Mouse (Mus musculus) hindbrain, embryonic 15.5 days (tissue): Measurements from ENCODE around the gene Gosr2. TPM values are rescaled to one million over a fixed set of nuclear protein-coding genes. Genes with fewer than 3 reads are reported as not detected.
"Not testable (repeated sequence)": the region's sequence is repeated elsewhere in the genome, so short reads cannot be mapped to it uniquely, and the experiment has no call there.

ENCODE experiments used
- ATAC-seq: fragments of 200-750 bp; cut with Nextera tagmentation; 2 replicates; pipeline ENCODE4 v1.8.0; 2017; ENCODE audit warnings: low read depth, moderate number of reproducible peaks, moderate TSS enrichment; ENCODE audit not compliant: low FRiP score
- H3K27ac ChIP-seq: fragments of 300-500 bp; sonication (generic); replicated peaks from 2 replicates; pipeline ENCODE4 v1.5.1; 2015; ENCODE audit warnings: mild to moderate bottlenecking, inconsistent platforms
- H3K27me3 ChIP-seq: fragments of 300-500 bp; sonication (generic); 2 replicates; pipeline ENCODE4 v1.6.1; 2015; ENCODE audit warnings: control low read depth, inconsistent platforms
- H3K36me3 ChIP-seq: fragments of 300-500 bp; sonication (generic); 2 replicates; pipeline ENCODE4 v1.6.1; 2015; ENCODE audit warnings: control low read depth, inconsistent platforms
- H3K4me1 ChIP-seq: fragments of 300-500 bp; sonication (generic); replicated peaks from 2 replicates; pipeline ENCODE4 v1.6.1; 2015; ENCODE audit warnings: control low read depth, inconsistent platforms
- H3K4me2 ChIP-seq: fragments of 300-500 bp; sonication (generic); 2 replicates; pipeline ENCODE4 v1.6.1; 2015; ENCODE audit warnings: moderate library complexity, mild to moderate bottlenecking, inconsistent platforms
- H3K4me3 ChIP-seq: fragments of 300-500 bp; sonication (generic); 2 replicates; pipeline ENCODE4 v1.5.1; 2015; ENCODE audit warnings: mild to moderate bottlenecking, inconsistent platforms
- H3K9ac ChIP-seq: fragments of 300-500 bp; sonication (generic); 2 replicates; pipeline ENCODE4 v1.6.1; 2015; ENCODE audit warnings: inconsistent platforms
- H3K9me3 ChIP-seq: fragments of 300-500 bp; sonication (generic); 2 replicates; pipeline ENCODE4 v1.6.1; 2016; ENCODE audit warnings: control low read depth, inconsistent platforms
- WGBS: fragments of 180-500 bp; shearing (Covaris S2); methylation state at CpG from one replicate; pipeline ENCODE4 v1.1.7; 2015; 5-methylcytosine and 5-hydroxymethylcytosine counted together
- polyA plus RNA-seq: library from polyadenylated mRNA; unstranded; fragments of >200 nt; fragmentation: Nextera tagmentation; extraction: Ambion mirVana; gene quantifications from 2 replicates; pipeline ENCODE4 v1.2.1, GENCODE M21; 2015

The Gosr2 gene
- polyA plus RNA-seq, 1 experiment from 2014 or later, result 87.8 TPM

DNA sequence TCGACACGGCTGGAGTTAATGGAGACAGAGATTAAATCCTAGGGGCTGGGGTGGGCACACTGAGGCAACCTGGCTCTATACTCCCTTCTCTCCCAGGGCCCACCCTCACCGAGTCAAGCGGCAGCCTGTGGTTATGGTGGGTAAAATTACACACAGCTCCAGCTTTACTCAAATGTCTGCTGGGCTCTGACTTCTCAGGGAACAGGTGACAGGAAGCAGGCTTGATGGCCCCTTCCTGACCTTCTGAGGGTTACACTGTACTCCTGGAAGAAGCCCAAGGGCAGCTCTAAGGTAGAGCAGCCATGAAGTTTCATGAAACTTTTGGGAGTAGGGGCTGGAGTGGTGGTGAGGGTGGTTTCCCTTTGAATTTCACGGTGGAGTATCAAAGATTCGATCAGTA, 11.0 kb downstream of the Gosr2 start:
- H3K27ac ChIP-seq, result no peak overlapping the region
- no peak overlapping the region for H3K4me3 ChIP-seq
- H3K9ac ChIP-seq, result no peak overlapping the region
- no peak overlapping the region for H3K4me2 ChIP-seq
- peaks cover 10% of the 10 kb centered on the region; the same call in 1 of the 2 replicates for H3K4me1 ChIP-seq
- H3K27me3 ChIP-seq, result no peaks in the 10 kb centered on the region
- H3K9me3 ChIP-seq, result no peaks in the 10 kb centered on the region
- ATAC-seq, result no peak
- 93% methylated on average over 6 of the region's 6 CpGs for WGBS
- peaks cover 65% of the 10 kb centered on the region for H3K36me3 ChIP-seq

DNA sequence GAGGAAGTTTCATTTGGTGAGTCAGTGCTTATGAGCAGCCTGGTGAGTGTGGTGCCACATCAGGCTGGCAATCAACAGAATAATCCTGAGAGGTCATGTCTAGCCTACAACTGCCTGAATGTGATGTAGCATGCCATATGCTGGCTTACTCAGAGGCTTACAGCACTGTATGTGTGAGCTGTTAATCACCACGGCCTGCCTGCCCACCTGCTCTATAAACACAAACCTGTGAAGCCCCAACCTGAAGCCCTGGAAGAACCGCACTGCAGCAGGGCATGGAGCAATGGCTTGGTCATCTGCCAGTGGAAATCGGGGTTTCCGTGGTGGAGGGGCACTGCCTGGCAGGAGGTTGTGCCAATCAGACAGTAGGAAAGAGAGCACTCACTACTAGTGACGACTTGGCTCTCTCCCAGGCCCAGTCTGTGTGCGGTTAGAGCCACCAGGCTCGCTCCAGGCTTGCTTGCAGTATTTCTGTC, 12.4 kb downstream of the Gosr2 start:
- Histone ChIP-seq H3K9ac (no peak overlapping the region), H3K9me3 (no peaks in the 10 kb centered on the region), H3K27me3 (no peaks in the 10 kb centered on the region), H3K27ac (0 out of 2 replicates have a peak overlapping the region, but pooled peaks have one; percentile 48), H3K4me2 (no peak overlapping the region), H3K4me1 (peaks cover 10% of the 10 kb centered on the region; the same call in 1 of the 2 replicates), H3K4me3 (no peak overlapping the region), H3K36me3 (peaks cover 77% of the 10 kb centered on the region)
- ATAC-seq, result no peak
- WGBS, result 79% methylated on average over 7 of the region's 7 CpGs

- Histone ChIP-seq H3K27ac (no peak overlapping the region), H3K4me1 (peaks cover 5% of the 10 kb centered on the region; the same call in 1 of the 2 replicates), H3K27me3 (no peaks in the 10 kb centered on the region), H3K9me3 (no peaks in the 10 kb centered on the region), H3K36me3 (peaks cover 89% of the 10 kb centered on the region), H3K4me2 (no peak overlapping the region), H3K9ac (no peak overlapping the region), H3K4me3 (no peak overlapping the region)
- 92% methylated on average over 11 of the region's 11 CpGs for WGBS
- no peak for ATAC-seq
Measured at GRCm38 (mm10) chr11:103683667-103684334, 13.9 kb downstream of the Gosr2 start.

DNA sequence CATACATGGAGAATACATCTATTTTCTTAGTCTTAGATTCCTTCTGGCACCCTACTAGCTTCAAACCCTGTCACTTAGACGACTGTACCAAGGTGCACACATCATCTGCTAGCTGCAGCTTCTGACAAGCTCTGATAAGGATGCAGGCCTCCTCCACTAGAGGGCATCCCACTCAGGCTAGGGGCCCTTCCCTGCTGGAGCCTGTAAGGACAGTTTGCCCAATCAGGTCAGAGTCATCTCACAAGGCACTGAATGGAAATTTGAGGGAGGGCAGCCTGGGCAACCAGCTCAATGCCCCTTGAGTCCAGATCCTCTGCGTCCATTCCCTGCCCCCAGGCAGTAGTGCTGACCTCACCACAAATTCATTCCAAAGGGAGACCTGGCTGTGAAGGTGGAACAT, 20.7 kb downstream of the Gosr2 start:
- WGBS, result 41% methylated on average over 2 of the region's 2 CpGs
- not testable (repeated sequence) for H3K27me3 ChIP-seq, H3K9ac ChIP-seq, ATAC-seq, H3K4me1 ChIP-seq, H3K4me3 ChIP-seq, H3K4me2 ChIP-seq, H3K27ac ChIP-seq, H3K9me3 ChIP-seq
- peaks cover 40% of the 10 kb centered on the region for H3K36me3 ChIP-seq

- Histone ChIP-seq H3K4me2 (no peak overlapping the region), H3K36me3 (peaks cover 27% of the 10 kb centered on the region), H3K4me1 (no peaks in the 10 kb centered on the region), H3K27me3 (no peaks in the 10 kb centered on the region), H3K9ac (no peak overlapping the region), H3K9me3 (no peaks in the 10 kb centered on the region), H3K27ac (no peak overlapping the region), H3K4me3 (no peak overlapping the region)
- 41% methylated on average over 3 of the region's 3 CpGs for WGBS
- peak; percentile 45; the same call in 1 of the 2 replicates for ATAC-seq
Measured at GRCm38 (mm10) chr11:103675556-103675955, 22.1 kb downstream of the Gosr2 start.

DNA sequence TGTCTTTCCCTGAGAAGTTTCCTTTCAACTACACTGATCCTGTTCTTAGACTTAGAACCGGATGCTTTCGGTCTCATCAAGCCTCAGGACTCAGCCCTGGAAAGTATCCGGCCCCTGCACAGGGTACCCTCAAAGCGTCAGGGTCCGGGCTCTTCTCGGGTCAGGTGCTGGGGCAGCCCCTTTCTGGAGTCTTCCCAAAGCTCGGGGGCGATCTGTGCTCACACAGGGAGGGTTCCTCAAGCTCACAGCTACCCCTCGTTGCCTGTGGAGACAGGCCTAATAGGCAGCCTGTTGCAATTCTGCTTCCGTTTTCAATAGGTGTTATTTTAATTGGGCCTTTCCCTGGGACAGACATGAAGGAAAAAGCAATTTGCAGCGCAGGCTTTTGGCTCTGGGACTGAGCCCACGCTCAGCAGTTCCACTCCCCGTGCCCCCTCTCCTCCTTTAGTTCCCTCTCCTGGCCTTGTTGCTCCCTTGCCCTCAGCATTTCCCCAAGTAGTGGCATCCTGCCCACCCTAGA, 30.7 kb downstream of the Gosr2 start:
- H3K4me3 ChIP-seq, result no peak overlapping the region
- ATAC-seq, result no peak
- no peak overlapping the region for H3K4me2 ChIP-seq
- H3K36me3 ChIP-seq, result no peaks in the 10 kb centered on the region
- H3K9me3 ChIP-seq, result no peaks in the 10 kb centered on the region
- WGBS, result 49% methylated on average over 13 of the region's 13 CpGs
- no peaks in the 10 kb centered on the region for H3K27me3 ChIP-seq
- H3K9ac ChIP-seq, result no peak overlapping the region
- peaks cover 26% of the 10 kb centered on the region for H3K4me1 ChIP-seq
- H3K27ac ChIP-seq, result 0 out of 2 replicates have a peak overlapping the region, but pooled peaks have one; percentile 2

DNA sequence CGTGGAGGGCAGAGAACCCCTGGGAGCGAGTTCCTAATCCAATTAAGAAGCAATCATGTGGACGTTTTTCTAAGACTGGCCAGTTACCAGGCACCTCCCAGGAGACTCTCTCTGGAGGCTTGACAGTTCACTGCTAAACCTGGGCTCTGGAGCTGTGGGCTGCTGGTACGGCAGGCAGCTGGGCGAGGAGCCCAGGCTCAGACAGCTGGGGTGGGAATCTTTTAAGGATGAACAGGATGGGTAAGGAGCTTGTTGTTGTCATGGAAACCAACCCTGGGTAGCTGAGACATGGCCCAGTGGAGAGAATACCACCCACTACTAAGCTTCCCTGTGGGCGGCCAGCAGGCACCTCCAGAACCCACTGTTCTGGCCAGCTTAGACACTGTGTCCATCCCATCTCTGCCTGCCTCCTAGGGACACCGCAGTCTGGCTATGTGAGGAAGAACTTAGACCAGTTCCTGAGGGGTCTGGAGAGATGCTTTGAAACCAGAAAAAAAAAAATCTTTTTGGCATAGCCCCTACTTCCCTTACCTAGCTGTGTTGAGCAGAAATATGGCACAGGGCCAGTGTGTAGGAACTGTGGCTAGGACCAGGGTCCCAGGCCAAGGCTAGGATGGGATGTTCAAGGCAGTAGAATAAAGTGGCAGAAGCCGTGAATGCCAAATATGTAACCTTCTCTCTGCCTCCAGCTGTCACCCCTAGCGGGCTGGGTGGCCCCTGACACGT, 31.4 kb downstream of the Gosr2 start:
- Histone ChIP-seq H3K9me3 (no peaks in the 10 kb centered on the region), H3K36me3 (no peaks in the 10 kb centered on the region), H3K4me2 (peak overlapping the region; percentile 14), H3K27ac (0 out of 2 replicates have a peak overlapping the region, but pooled peaks have one; percentile 29), H3K4me1 (peaks cover 28% of the 10 kb centered on the region), H3K9ac (no peak overlapping the region), H3K27me3 (no peaks in the 10 kb centered on the region), H3K4me3 (no peak overlapping the region)
- ATAC-seq, result peak; percentile 92
- 28% methylated on average over 10 of the region's 10 CpGs for WGBS

GRCm38 (mm10) chr11:103665695-103666094, 32.0 kb downstream of the Gosr2 start:
- Histone ChIP-seq H3K36me3 (no peaks in the 10 kb centered on the region), H3K9ac (no peak overlapping the region), H3K4me2 (peak overlapping the region; percentile 14), H3K9me3 (no peaks in the 10 kb centered on the region), H3K4me3 (no peak overlapping the region), H3K27me3 (no peaks in the 10 kb centered on the region), H3K4me1 (peaks cover 28% of the 10 kb centered on the region), H3K27ac (0 out of 2 replicates have a peak overlapping the region, but pooled peaks have one; percentile 29)
- ATAC-seq, result peak; percentile 25; the same call in 1 of the 2 replicates
- 73% methylated on average over 1 of the region's 1 CpGs for WGBS

- 87% methylated on average over 8 of the region's 8 CpGs for WGBS
- Histone ChIP-seq H3K4me3 (no peak overlapping the region), H3K27ac (no peak overlapping the region)
Measured at GRCm38 (mm10) chr11:103663119-103663518, 34.6 kb downstream of the Gosr2 start.

DNA sequence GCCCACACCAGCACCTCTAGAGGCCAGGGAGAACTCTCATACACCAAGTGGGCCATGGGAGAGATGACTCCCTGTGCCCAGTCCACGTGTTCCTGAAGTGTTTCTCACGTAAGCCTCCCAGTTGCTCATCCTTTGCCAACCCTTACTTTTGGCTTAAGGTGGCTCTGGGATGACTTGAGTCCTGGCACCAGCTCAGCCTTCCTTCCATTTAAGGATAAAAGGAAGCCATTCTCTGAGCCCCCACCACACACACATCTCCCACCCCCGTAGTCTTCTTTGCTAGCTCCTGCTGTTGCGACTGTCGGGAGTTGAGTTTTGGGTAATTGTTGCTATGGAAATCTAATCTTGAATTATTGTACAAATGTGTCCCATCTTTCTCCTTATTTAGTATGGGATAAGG, 35.2 kb downstream of the Gosr2 start:
- no peak overlapping the region for H3K9ac ChIP-seq
- no peaks in the 10 kb centered on the region for H3K27me3 ChIP-seq
- H3K36me3 ChIP-seq, result no peaks in the 10 kb centered on the region
- no peak overlapping the region for H3K4me3 ChIP-seq
- no peak overlapping the region for H3K4me2 ChIP-seq
- H3K27ac ChIP-seq, result no peak overlapping the region
- H3K9me3 ChIP-seq, result no peaks in the 10 kb centered on the region
- no peak for ATAC-seq
- WGBS, result 76% methylated on average over 5 of the region's 5 CpGs
- peaks cover 28% of the 10 kb centered on the region for H3K4me1 ChIP-seq

More at GRCm38 (mm10) chr11:103663119-103663518, 34.6 kb downstream of the Gosr2 start:
- no peaks in the 10 kb centered on the region for H3K9me3 ChIP-seq
- H3K4me2 ChIP-seq, result no peak overlapping the region
- ATAC-seq, result no peak
- H3K9ac ChIP-seq, result no peak overlapping the region
- H3K4me1 ChIP-seq, result peaks cover 28% of the 10 kb centered on the region
- no peaks in the 10 kb centered on the region for H3K27me3 ChIP-seq
- no peaks in the 10 kb centered on the region for H3K36me3 ChIP-seq

- no peak for ATAC-seq
- no peaks in the 10 kb centered on the region for H3K27me3 ChIP-seq
- no peak overlapping the region for H3K27ac ChIP-seq
- no peaks in the 10 kb centered on the region for H3K9me3 ChIP-seq
- H3K4me2 ChIP-seq, result no peak overlapping the region
- no peak overlapping the region for H3K9ac ChIP-seq
- no peak overlapping the region for H3K4me3 ChIP-seq
- H3K4me1 ChIP-seq, result peaks cover 22% of the 10 kb centered on the region
- WGBS, result 54% methylated on average over 4 of the region's 4 CpGs
- H3K36me3 ChIP-seq, result no peaks in the 10 kb centered on the region
Measured at GRCm38 (mm10) chr11:103661863-103662262, 35.8 kb downstream of the Gosr2 start.

DNA sequence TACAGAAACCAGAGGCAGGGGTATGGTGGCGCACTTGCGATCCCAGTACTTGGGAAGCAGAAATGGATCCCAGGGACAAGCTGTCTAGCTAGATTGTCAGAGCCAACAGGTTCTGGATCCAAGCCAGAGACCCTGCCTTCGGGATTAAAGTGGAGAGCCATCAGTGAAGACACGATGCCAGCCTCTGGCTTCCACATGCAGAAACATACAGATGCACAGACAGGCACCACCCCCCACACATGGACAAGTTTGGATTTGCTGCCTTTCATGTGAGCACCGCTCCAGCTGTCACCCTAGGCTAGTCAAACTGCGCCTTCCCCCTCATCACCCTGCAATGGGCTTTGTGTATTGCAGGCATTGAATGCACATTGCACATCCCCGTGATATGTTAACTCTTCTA, 39.5 kb downstream of the Gosr2 start:
- H3K36me3 ChIP-seq, result no peaks in the 10 kb centered on the region
- H3K27ac ChIP-seq, result no peak overlapping the region
- 72% methylated on average over 7 of the region's 7 CpGs for WGBS
- H3K9ac ChIP-seq, result no peak overlapping the region
- no peaks in the 10 kb centered on the region for H3K9me3 ChIP-seq
- no peak overlapping the region for H3K4me2 ChIP-seq
- H3K4me1 ChIP-seq, result peaks cover 13% of the 10 kb centered on the region; the same call in 1 of the 2 replicates
- no peak for ATAC-seq
- peaks cover 11% of the 10 kb centered on the region for H3K27me3 ChIP-seq
- no peak overlapping the region for H3K4me3 ChIP-seq
